Mouse (Mus musculus) cerebellum, adult 2 months (tissue): ENCODE measurements around the gene Hopx.

Experiments
- CTCF ChIP-seq: fragments of 200-500 bp; IDR thresholded peaks from 2 replicates; pipeline ENCODE4 v1.5.1; 2011; ENCODE audit warnings: low read depth, mild to moderate bottlenecking, control low read depth, low read length, moderate library complexity, borderline replicate concordance; ENCODE audit not compliant: insufficient read depth
- POLR2A ChIP-seq: fragments of 200-500 bp; IDR thresholded peaks from 2 replicates; pipeline ENCODE4 v1.6.1; 2011; ENCODE audit warnings: low read length, control low read depth, borderline replicate concordance; ENCODE audit not compliant: insufficient read depth

GRCm38 (mm10) chr5:77102522-77103365, 12.2 kb downstream of the Hopx start:
- TF ChIP-seq POLR2A (no peak), CTCF (no peak)
